Mouse (Mus musculus) kidney, postnatal 4 days (tissue): Measurements from ENCODE around the gene Nt5c.
A peak's percentile ranks its signal among the peaks of the same experiment; 100 is the strongest.
"Not testable (repeated sequence)": the region's sequence is repeated elsewhere in the genome, so short reads cannot be mapped to it uniquely, and the experiment has no call there.

Source experiments
- DNase-seq, 2 experiments: peaks; one replicate each; pipeline ENCODE4 v3.0.0; 2021; ENCODE audit warnings: mixed read lengths in 2 of 2

The Nt5c gene

DNA sequence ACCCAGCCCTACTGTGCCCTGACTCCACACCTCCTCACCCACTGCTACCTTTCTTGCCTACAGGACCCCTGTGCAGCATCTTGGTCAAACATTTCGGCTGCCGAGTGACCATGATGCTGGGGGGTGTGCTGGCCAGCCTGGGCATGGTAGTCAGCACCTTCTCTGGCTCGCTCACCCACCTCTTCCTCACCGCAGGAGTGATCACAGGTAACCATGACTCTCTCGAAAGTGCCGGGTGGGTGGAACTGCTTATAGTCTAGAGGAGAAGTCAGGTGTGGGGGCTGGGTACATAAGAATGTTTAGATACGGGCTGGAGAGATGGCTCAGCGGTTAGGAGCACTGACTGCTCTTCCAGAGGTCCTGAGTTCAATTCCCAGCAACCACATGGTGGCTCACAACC is 26.8 kb downstream of the Nt5c start:
- no peak for DNase-seq

DNA sequence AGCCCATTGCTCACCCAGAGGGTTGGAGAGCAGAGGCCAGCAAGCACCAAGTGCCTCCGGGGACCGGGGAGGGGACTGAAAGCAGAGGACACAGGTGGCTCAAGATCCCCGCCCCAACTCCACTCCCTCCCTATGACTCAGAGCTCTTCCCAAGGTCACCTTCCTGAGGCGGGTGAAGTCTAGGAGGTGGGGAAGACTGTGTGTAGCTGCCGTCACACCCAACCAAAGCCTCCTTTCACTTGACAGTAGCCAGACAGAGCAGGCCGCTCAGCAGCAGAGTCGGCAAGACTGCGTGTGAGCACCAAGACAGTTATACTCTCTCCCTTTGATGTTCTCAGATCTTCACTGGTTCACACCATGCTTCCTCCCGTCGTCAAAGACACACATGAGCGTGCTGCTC is 28.3 kb downstream of the Nt5c start:
- peak in 1 of 2 experiments; percentile 45 for DNase-seq

DNA sequence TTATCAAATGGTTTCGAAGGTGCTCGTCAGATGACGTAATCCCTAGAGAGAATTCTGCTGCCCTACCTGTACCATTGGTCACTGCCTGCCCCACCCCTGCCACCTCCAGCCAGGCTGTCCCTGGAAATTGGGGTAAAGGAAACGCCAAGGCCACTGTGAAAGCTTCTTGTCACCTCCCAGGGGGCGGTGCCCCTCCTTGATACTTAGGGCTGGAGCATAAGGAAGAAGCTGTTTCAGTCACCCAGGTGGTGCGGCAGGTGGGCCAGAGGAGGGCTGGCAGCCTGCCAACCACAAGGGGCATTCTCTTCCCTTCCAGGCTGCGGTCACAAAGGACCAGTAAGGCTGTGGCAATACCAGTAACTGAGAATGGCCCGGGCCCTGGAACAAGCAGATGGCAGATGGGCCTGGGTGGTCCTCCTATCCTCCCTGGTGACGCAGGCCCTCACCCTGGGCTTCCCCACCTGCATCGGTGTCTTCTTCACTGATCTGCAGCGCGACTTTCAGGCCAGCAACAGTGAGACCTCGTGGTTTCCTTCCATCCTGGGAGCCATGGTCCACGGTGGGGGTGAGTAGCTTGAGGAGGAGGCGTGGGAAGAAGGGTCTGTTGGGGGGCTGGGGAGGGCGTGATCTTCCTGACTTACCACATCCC is 29.3 kb downstream of the Nt5c start, which contains the start of gene Slc16a5:
Gene Slc16a5 (plus strand): TSS at position 232 of the 649 bp plus-strand sequence.
- peak; percentile 50 to 68 for DNase-seq

DNA sequence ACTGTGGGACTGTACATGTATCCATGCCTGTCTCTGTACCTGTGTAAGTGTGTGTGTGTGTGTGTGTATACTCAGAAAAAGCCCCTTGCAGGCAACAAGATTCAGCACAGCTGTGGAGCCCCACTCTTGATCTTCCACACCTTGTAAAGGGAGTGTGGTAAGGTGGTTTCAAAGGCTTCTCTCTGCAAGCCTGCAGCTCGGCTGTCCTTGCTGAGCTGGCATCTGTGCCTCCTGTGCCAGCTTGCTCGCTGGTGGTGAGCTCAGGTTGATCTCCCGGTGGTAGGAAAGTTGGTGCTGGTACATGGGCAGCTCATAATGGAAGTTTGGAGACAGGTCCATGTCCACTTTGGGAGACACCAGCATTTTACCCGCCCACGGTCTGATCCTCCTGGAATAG is 29.8 kb downstream of the Nt5c start:
- DNase-seq = no peak

DNA sequence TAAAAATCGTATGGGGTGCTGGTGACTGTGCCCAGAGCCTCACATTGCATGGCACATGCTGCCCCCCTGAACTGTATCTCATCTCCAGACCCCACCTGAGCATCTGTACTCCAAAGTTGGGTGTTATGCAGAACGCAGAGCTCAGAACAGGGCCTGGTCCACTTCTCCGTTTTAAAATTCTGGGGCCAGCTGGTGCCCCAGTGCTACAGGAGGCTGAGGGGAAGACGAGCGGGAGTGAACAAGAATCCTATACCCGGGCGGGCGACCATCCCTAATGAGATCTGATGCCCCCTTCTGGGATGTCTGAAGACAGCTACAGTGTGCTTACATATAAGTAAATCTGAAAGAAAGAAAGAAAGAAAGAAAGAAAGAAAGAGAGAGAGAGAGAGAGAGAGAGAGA is 30.7 kb downstream of the Nt5c start:
- peak in 1 of 2 experiments; percentile 42 for DNase-seq

DNA sequence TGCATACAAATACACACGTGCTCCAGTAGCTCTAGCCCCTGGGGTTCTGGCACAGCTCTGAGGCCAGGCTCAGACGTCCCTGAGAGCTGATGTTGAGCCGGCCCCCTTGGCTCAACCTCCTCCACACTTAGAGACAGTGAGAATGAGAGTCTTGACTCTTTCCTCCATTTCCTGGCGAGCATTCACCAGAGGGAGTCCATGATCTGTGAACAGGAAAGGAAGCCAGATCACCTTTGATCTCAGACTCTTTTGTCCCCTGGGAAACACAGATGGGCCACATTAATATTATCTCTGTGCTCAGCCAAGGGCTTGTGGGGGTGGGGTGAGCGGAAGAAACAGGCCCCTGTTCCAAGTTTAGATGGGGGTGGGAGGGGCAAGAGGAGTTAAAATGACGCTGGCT is 34.3 kb downstream of the Nt5c start:
- DNase-seq = peak; percentile 58 to 66

DNA sequence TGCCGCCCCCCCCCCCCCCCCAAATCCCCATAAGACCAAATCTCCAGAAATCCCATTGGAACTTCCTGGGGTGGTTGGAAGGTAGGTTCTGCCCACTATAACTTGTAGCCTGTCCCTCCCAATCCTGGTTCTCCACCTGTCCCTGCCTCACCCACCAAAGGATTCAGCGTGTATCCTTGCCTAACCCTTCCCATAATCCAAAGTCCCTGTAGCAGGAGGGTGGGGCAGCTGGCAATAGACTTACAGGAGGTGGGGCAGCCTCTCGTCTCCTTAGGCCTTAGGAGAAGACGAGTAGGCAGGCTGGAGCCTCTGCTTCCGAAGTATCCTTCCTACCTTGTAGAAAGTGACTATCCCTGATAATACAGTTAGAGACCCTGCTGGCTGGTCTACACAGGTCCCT is 35.5 kb downstream of the Nt5c start:
- no peak for DNase-seq

DNA sequence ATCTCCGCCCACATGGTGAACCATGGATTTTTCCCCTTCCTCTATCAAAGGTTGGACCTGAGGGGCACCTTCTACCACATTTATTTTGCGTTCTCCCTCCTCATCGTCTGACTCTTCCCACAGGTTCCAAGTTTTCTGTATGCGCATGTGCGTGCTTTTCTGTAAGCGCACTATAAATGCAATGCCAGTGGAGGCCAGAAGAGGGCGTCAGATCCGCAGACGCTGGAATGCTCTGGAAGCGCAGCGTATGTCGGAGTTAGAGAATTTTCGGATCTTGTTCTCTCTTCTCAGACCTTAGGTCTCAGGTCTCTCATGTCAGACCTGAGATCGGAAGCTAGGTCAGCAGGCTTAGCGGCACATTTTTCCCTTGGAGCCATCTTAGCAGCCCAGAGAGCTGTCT is 36.0 kb downstream of the Nt5c start:
- no peak for DNase-seq

DNA sequence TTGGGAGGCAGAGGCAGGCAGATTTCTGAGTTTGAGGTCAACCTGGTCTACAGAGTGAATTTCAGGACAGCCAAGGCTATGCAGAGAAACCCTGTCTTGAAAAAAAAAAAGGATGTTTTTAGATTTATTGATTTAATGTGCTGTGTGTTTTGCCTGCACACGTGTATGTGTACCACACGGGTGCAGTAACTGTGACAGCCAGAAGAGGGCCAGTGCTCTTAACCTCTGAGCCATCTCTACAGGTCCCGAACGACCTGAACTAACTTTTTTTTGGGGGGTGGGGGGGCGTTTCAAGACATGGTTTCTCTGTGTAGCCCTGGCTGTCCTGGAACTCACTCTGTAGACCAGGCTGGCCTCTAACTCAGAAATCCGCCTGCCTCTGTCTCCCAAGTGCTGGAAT is 36.8 kb downstream of the Nt5c start:
- not testable (repeated sequence) for DNase-seq

DNA sequence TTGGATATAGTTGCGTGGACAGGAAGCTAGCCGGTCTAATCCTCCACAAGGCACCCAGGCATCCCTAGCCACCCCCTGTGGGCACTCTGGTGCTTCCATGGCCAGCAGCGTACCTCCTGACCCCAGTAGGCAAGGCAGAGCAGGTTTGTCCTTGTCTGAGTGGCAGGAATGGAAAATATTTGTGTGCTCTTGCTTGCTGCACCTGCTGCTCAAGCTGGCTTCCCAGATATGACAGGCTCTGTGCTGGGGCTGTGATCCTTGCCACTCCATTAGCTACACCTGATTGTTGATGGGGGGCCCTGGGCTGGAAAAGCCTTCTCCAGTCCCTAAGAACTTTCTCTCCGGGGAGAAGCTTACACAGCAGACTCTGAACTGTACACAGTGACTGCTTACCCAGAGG is 38.4 kb downstream of the Nt5c start:
- peak in 1 of 2 experiments; percentile 33 for DNase-seq

DNA sequence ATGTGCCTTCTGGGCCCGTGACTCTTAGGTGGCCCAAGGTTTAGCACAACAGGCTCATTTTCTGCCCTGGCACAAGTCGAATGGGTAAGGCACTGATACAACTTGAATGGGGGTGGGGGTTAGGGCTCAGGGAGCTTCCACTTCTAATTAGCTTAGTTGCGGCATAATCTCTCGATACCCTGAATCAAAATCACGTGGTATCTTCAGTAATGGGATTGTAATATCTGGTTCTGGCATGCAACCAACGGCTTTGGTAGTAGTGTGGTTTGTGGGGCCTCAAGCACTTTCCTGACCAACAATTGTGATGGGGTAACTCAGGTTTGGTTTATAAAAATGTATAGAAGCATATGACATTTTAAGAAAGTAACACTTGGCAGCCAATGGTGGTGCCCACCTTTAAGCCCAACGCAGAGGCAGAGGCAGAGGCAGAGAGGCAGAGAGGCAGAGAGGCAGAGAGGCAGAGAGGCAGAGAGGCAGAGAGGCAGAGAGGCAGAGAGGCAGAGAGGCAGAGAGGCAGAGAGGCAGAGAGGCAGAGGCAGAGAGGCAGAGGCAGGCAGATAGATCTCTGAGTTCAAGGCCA is 39.3 kb downstream of the Nt5c start:
- DNase-seq = no peak

DNA sequence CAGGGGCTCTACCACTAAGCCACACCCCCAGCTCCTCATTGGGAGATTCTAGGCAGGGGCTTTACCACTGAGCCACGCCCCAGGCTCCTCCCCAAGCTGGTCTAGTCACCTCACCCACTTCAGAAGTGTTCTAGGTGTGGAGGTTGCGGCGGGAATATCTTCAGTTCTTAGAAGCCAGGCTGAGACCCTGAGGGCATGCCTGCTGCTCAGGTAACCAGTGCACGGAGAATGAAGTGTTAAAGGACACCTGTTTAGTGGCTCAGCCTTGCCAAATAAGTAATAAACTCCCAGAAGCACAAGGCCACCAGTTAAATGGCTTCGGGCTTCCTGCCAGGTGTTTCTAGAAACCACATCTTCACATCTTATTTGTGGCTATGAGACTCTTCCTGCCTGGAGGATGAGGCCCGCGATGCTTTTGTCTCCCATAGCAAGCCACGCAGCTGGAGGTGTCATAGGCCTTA is 39.9 kb downstream of the Nt5c start:
- DNase-seq = peak in 1 of 2 experiments; percentile 22

DNA sequence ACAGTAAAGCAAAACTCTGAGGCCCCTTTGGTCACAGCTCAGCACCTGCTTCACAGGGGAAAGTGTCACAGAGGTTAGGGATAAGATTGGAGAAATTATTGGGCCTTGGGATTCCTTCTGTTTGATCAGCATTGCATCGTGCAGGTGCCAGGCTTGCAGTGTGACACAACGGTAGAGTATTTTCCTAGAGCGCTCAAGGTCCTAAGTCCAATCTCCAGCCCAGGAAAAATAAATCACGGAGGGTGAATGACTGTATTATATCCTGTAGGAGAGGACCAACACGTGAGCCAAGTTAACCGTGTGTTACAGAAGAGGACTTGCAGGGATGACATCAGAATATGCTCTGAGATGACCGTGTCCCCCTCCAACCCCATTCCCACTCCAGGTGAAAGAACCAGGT is 41.5 kb downstream of the Nt5c start:
- no peak for DNase-seq

DNA sequence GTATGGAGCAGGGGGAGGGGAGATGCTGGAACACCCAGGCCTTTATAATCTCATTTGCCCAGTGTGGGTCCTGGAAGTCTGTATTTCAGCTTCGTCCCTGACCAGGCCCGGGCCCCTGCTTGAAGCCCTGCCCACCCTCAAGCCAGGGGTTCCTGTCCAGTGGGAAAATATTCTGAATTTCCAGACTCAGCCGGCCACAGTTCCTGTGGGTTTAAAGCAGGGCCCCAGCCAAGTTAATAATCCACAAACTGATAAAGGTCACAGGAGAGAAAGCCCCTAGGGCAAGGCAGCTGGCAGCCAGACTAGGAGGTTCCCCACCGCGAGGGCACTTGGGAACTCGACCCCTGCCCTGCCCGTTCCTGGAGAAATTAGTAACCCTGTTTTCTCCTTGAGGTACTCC is 42.7 kb downstream of the Nt5c start:
- peak; percentile 65 to 80 for DNase-seq

DNA sequence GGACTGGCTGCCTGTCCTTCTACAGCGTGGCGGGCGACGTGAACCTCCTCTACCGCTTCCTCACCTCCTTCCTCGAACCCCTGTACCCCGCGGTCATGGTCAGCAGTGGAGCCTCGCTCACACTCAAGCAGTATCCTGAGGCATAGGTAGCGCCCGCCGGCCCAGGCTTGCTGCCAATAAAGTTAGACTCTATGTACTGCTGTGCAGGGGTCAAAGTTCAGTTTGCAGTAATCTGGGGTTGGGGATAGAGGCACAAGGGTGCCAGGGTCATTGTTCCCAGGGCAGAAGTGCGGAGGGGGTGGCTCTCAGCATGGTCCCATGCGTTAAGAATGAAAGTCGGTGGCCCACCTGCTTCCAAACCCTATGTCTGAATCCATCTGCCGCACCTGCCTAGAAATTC is 43.6 kb downstream of the Nt5c start:
- DNase-seq = peak in 1 of 2 experiments; percentile 58

DNA sequence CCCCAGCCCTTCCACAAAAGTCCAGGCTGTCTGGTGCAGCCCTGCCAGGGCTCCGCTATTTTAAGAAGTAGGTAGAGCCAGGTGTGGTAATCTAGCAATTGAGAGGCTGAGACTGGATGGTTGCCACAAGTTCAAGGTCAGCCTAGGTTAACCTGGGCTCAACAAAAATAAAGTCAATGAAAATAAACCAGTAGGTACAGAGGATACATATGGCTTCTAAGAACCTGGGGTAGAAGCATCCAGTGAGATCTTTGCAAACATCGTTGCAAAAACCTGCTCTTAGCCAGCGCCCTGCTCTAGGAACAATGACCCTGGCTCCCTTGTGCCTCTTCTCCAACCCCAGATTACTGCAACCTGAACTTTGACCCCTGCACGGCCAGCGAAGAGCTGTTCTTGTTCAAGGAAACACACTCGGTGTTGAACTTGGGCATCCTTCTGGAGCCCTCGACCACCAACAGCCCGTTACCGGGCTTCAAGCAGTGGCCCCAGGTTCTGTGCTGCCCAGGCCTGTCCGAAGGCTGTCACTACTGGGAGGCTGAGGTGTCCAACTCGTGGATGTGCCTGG is 44.3 kb downstream of the Nt5c start:
- peak in 1 of 2 experiments; percentile 24 for DNase-seq

DNA sequence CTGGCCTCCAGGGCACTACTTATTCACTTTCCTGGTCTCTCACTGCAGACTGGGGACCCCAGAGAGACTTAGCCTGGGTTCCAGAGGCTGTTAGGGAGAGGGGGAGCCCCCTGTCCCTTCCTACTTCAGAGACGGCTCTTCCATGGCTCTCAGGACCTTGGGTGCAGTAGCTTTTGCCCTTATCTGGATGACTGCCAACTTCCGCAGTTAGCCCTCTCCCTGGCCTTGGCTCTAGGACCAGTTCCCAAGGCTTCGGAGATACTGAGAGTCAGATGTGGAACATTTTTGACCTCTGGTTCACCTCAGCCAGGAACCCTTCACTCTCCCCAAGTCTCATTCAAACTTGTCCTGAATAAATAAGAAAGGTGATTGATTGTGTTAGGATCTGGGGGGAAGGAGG is 44.8 kb downstream of the Nt5c start:
- DNase-seq = peak in 1 of 2 experiments; percentile 48

DNA sequence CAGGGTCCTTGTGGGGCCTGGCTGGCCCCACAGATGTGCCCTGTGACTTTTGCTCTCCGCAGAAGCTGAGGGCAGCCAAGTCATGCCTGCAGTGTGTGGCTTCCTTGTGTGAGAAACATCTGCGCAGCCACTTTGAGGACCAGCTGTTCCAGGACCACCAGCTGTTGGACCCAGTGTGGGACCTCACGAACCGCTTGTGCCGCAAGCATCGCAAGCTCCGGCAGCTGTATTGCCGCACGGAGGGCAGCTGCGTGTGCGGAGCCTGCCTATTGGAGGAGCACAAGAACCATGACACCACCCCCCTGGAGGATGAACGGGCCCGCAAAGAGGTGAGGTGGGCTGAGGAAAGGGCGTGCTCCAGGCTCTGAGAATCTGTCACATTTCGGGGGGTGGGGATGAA is 50.2 kb downstream of the Nt5c start:
- peak in 1 of 2 experiments; percentile 25 for DNase-seq
